Mouse (Mus musculus): Measurements from ENCODE around the gene Uprt. TPM values are rescaled to one million over a fixed set of nuclear protein-coding genes. Genes with fewer than 3 reads are reported as not detected.

Gene Uprt
- total and polyA plus RNA-seq, 3 experiments = 5.3 to 10.6 (median 6.5) TPM

GRCm38 (mm10) chrX:104461755-104462154, 20.9 kb upstream of the Uprt start (continued):
- TF ChIP-seq NELFE (IDR thresholded peaks at IDR 0.05; ENCODE audit: low read depth, low read length) (no peak), RCOR1 (conservative IDR thresholded peaks at IDR 0.05; ENCODE audit: low read depth, low read length) (no peak), JUND (conservative IDR thresholded peaks at IDR 0.05; ENCODE audit: low read depth, low read length) (no peak; the same call in 1 of the 2 replicates), USF1 (IDR thresholded peaks at IDR 0.05; ENCODE audit: low read depth, low read length) (no peak)

GRCm38 (mm10) chrX:104464376-104464775, 18.2 kb upstream of the Uprt start:
- Histone ChIP-seq H3K27ac (ENCODE audit: insufficient read depth, low read depth) (no peak overlapping the region), H3K36me3 (replicated peaks in 1 of 2; ENCODE audit: control insufficient read depth in 1 of 2, insufficient read depth in 1 of 2, low read length in 1 of 2) (no peaks in the 10 kb centered on the region), H3K9ac (ENCODE audit: insufficient read depth, low read depth) (no peak overlapping the region), H3K4me3 (replicated peaks in 1 of 3; ENCODE audit: low read depth in 2 of 3, low read length in 2 of 3, poor library complexity in 1 of 3) (no peak overlapping the region), H3K79me2 (replicated peaks; ENCODE audit: control insufficient read depth, extremely low read depth, insufficient read depth, poor library complexity, severe bottlenecking) (no peaks in the 10 kb centered on the region), H3K4me1 (ENCODE audit: control insufficient read depth in 1 of 2, insufficient read depth in 2 of 2) (no peaks in the 10 kb centered on the region; a peak in 1 of 4 replicates), H3K4me2 (ENCODE audit: insufficient read depth, low read depth, poor library complexity, severe bottlenecking) (no peak overlapping the region), H3K9me3 (replicated peaks; ENCODE audit: low read length) (peaks cover 2% of the 10 kb centered on the region), H3K27me3 (replicated peaks) (no peaks in the 10 kb centered on the region)
- TF ChIP-seq MXI1 (IDR thresholded peaks at IDR 0.05; ENCODE audit: low read depth, low read length) (no peak), ZC3H11A (IDR thresholded peaks at IDR 0.05; ENCODE audit: low read depth, low read length) (no peak), UBTF (IDR thresholded peaks at IDR 0.05; ENCODE audit: low read depth, low read length) (no peak), BHLHE40 (IDR thresholded peaks at IDR 0.05; ENCODE audit: low read depth, low read length) (no peak)
- in situ Hi-C loops (cut with MboI; ENCODE audit: low pct_ligation_motif_present, low pct_unique_long_range_greater_than_20kb, low sequenced_read_pairs) (no loop called here), dilution Hi-C loops (cut with MboI; ENCODE audit: extremely low pct_ligation_motif_present, extremely low pct_unique_long_range_greater_than_20kb, low sequenced_read_pairs) (no loop called here)
- no peak for DNase-seq (ENCODE audit: extremely low read depth)

- DNase-seq (ENCODE audit: extremely low read depth) = no peak
- Histone ChIP-seq H3K4me3 (replicated peaks in 1 of 3; ENCODE audit: low read depth in 2 of 3, low read length in 2 of 3, poor library complexity in 1 of 3) (no peak overlapping the region), H3K79me2 (replicated peaks; ENCODE audit: control insufficient read depth, extremely low read depth, insufficient read depth, poor library complexity, severe bottlenecking) (no peaks in the 10 kb centered on the region), H3K4me2 (ENCODE audit: insufficient read depth, low read depth, poor library complexity, severe bottlenecking) (no peak overlapping the region), H3K36me3 (replicated peaks in 1 of 2; ENCODE audit: control insufficient read depth in 1 of 2, insufficient read depth in 1 of 2, low read length in 1 of 2) (no peaks in the 10 kb centered on the region), H3K4me1 (ENCODE audit: control insufficient read depth in 1 of 2, insufficient read depth in 2 of 2) (peaks cover 3 to 16% of the 10 kb centered on the region in 2 experiments; a peak in 3 of 4 replicates), H3K27ac (ENCODE audit: insufficient read depth, low read depth) (no peak overlapping the region), H3K9me3 (replicated peaks; ENCODE audit: low read length) (no peaks in the 10 kb centered on the region), H3K27me3 (replicated peaks) (no peaks in the 10 kb centered on the region), H3K9ac (ENCODE audit: insufficient read depth, low read depth) (no peak overlapping the region)
- in situ Hi-C loops (cut with MboI; ENCODE audit: low pct_ligation_motif_present, low pct_unique_long_range_greater_than_20kb, low sequenced_read_pairs) = no loop called here
- dilution Hi-C loops (cut with MboI; ENCODE audit: extremely low pct_ligation_motif_present, extremely low pct_unique_long_range_greater_than_20kb, low sequenced_read_pairs) = no loop called here
- peak; percentile 36; the same call in 1 of the 2 replicates for TF ChIP-seq EP300 (IDR thresholded peaks at IDR 0.05; ENCODE audit: low read length)
- no peak for TF ChIP-seq USF2 (conservative IDR thresholded peaks at IDR 0.05; ENCODE audit: low read depth, low read length)
These were observed 4.6 kb upstream of the Uprt start for GRCm38 (mm10) chrX:104478041-104478440.

- H3K9ac ChIP-seq (ENCODE audit: insufficient read depth, low read depth) = peak overlapping the region; percentile 47
- H3K4me1 ChIP-seq (ENCODE audit: control insufficient read depth in 1 of 2, insufficient read depth in 2 of 2) = peaks cover 1 to 16% of the 10 kb centered on the region in 2 experiments; a peak in 3 of 4 replicates
- H3K4me2 ChIP-seq (ENCODE audit: insufficient read depth, low read depth, poor library complexity, severe bottlenecking) = peak overlapping the region; percentile 61
- H3K27ac ChIP-seq (ENCODE audit: insufficient read depth, low read depth) = peak overlapping the region; percentile 70
- DNase-seq (ENCODE audit: extremely low read depth) = peak; percentile 25
- H3K9me3 ChIP-seq (replicated peaks; ENCODE audit: low read length) = no peaks in the 10 kb centered on the region
- dilution Hi-C loops (cut with MboI; ENCODE audit: extremely low pct_ligation_motif_present, extremely low pct_unique_long_range_greater_than_20kb, low sequenced_read_pairs) = no loop called here
- no peaks in the 10 kb centered on the region for H3K36me3 ChIP-seq (replicated peaks in 1 of 2; ENCODE audit: control insufficient read depth in 1 of 2, insufficient read depth in 1 of 2, low read length in 1 of 2)
- H3K79me2 ChIP-seq (replicated peaks; ENCODE audit: control insufficient read depth, extremely low read depth, insufficient read depth, poor library complexity, severe bottlenecking) = 0 out of 2 replicates have a peak, but pooled peaks cover 12% of the 10 kb centered on the region
- in situ Hi-C loops (cut with MboI; ENCODE audit: low pct_ligation_motif_present, low pct_unique_long_range_greater_than_20kb, low sequenced_read_pairs) = no loop called here
- H3K27me3 ChIP-seq (replicated peaks) = no peaks in the 10 kb centered on the region
- TF ChIP-seq POLR2AphosphoS2 (IDR thresholded peaks at IDR 0.05; ENCODE audit: low read depth, low read length) = no peak
- peak; percentile 40 for TF ChIP-seq SIN3A (IDR thresholded peaks at IDR 0.05; ENCODE audit: low read length)
- peak; percentile 91 for TF ChIP-seq MYC (IDR thresholded peaks at IDR 0.05; ENCODE audit: low read depth, low read length)
- TF ChIP-seq TCF12 (IDR thresholded peaks at IDR 0.05; ENCODE audit: low read depth, low read length) = no peak
- TF ChIP-seq MXI1 (IDR thresholded peaks at IDR 0.05; ENCODE audit: low read depth, low read length) = peak; percentile 94
- TF ChIP-seq MAX (IDR thresholded peaks at IDR 0.05; ENCODE audit: low read length) = peak; percentile 87
- TF ChIP-seq ELF1 (IDR thresholded peaks at IDR 0.05; ENCODE audit: low read depth, low read length) = 0 out of 2 replicates have a peak, but pooled peaks have one; percentile 22
- H3K4me3 ChIP-seq (replicated peaks in 1 of 3; ENCODE audit: low read depth in 2 of 3, low read length in 2 of 3, poor library complexity in 1 of 3) = peak overlapping the region; percentile 56 to 65 (median 61)
These were observed 808 bp downstream of the Uprt start for GRCm38 (mm10) chrX:104483444-104483808.

Data from CH12.LX (cell line).